8 mouse cellular contexts compared by ENCODE assay signal in genomic region chr11:88098021-88098729, GRCm38 (mm10). TPM values are rescaled to one million over a fixed set of nuclear protein-coding genes. Genes with fewer than 3 reads are reported as not detected.
DNase-seq lines count a peak whose midpoint lies in the region; ATAC-seq and TF ChIP-seq lines count a peak whose summit lies in the region.

Gene Cuedc1 (plus strand): TSS chr11:88098058.

- no peak for TF ChIP-seq POLR2A in bone marrow macrophage, adult 2 months (IDR thresholded peaks at IDR 0.05; ENCODE audit: borderline replicate concordance, low read depth, low read length)

- peak within 1 kb of the TSS; percentile 78 for H3K4me2 ChIP-seq in neural tube, embryonic 13.5 days

- H3K36me3 ChIP-seq in neural tube, embryonic 13.5 days, result no peaks in the 10 kb centered on the region

- peak within 1 kb of the TSS; percentile 97 for H3K27ac ChIP-seq in layer of hippocampus, adult 2 months
- H3K27ac ChIP-seq in bone marrow macrophage, adult 2 months (ENCODE audit: insufficient read depth, low read depth, low read length), result no peak within 1 kb of the TSS
- H3K27ac ChIP-seq in neural tube, embryonic 13.5 days (replicated peaks), result peak within 1 kb of the TSS; percentile 95

- peak within 1 kb of the TSS; percentile 99 for H3K9ac ChIP-seq in neural tube, embryonic 13.5 days

- DNase-seq in layer of hippocampus, adult 2 months (ENCODE audit: low spot score in 2 of 2), result no peak
- no peak for DNase-seq in layer of hippocampus, adult 11-12 months (ENCODE audit: low spot score)
- DNase-seq in heart, adult 8-10 months (ENCODE audit: low spot score), result no peak
- no peak for DNase-seq in left cerebral cortex, adult 8-10 months (ENCODE audit: low spot score in 2 of 2)
- DNase-seq in urinary bladder, adult 18-20 months (ENCODE audit: low spot score in 2 of 2), result no peak

- ATAC-seq in neural tube, embryonic 13.5 days (ENCODE audit: low read depth), result no peak
- no peak for ATAC-seq in erythroid progenitor cell, adult 5-6 weeks (replicated peaks; ENCODE audit: low FRiP score, poor library complexity, severe bottlenecking)

- H3K9me3 ChIP-seq in neural tube, embryonic 13.5 days, result no peaks in the 10 kb centered on the region

- TF ChIP-seq CTCF in layer of hippocampus, adult 2 months (conservative IDR thresholded peaks at IDR 0.05), result no peak
- no peak for TF ChIP-seq CTCF in bone marrow macrophage, adult 2 months (IDR thresholded peaks at IDR 0.05; ENCODE audit: low read depth, low read length)

- WGBS in neural tube, embryonic 13.5 days, result 28% methylated on average over 17 of the region's 17 CpGs

- no peaks in the 10 kb centered on the region for H3K27me3 ChIP-seq in neural tube, embryonic 13.5 days

- H3K4me1 ChIP-seq in bone marrow macrophage, adult 2 months (ENCODE audit: control insufficient read depth, insufficient read depth, low read length), result peaks cover 9% of the 10 kb centered on the region
- peaks cover 45% of the 10 kb centered on the region for H3K4me1 ChIP-seq in neural tube, embryonic 13.5 days (replicated peaks)

- H3K4me3 ChIP-seq in layer of hippocampus, adult 2 months, result peak within 1 kb of the TSS; percentile 77
- H3K4me3 ChIP-seq in bone marrow macrophage, adult 2 months (ENCODE audit: insufficient read depth, low read length), result peak within 1 kb of the TSS; percentile 78
- peak within 1 kb of the TSS; percentile 91 for H3K4me3 ChIP-seq in neural tube, embryonic 13.5 days

RNA-seq across cellular contexts. Expression of gene Cuedc1, which starts in this region (rescaled TPM):
- total RNA-seq in layer of hippocampus, adult 2 months (2021), result 10 to 100 TPM; 31.1 to 35.3 TPM
- polyA plus RNA-seq in bone marrow macrophage, adult 2 months (2012; ENCODE audit: insufficient read depth, insufficient read length, missing spikeins), result 9.7 and 13.1 TPM in 2 replicates
- total RNA-seq in heart, adult 8-10 months (2022), result 10 to 100 TPM; 47.5 to 55.7 (median 51.0) TPM
- total RNA-seq in left cerebral cortex, adult 8-10 months (2022), result 10 to 100 TPM; 28.0 to 31.8 (median 30.9) TPM
- 51.3 and 59.1 TPM in 2 replicates for polyA plus RNA-seq in neural tube, embryonic 13.5 days (2015; fragmentation: Nextera tagmentation; extraction: Ambion mirVana)
- total RNA-seq in erythroid progenitor cell, adult 5-6 weeks (2015; ENCODE audit: low replicate concordance), result 0.84 TPM in 1 of 2 replicates, not detected in the other
- 0.39 TPM in 1 of 2 replicates, not detected in the other for total RNA-seq in erythroid progenitor cell, adult 5-6 weeks (2017; ENCODE audit: low replicate concordance)

Comparison
In these comparisons a context has a peak if more than half of its experiments do, and no peak if none do; other contexts are left out.
1. RNA of gene Cuedc1 (total RNA-seq): 47.5 to 55.7 TPM in heart, adult 8-10 months, 31.1 to 35.3 TPM in layer of hippocampus, adult 2 months and 28.0 to 31.8 TPM in left cerebral cortex, adult 8-10 months; 0.39 to 0.84 TPM in erythroid progenitor cell, adult 5-6 weeks; every median in the first group is over 10 times any median in the second.
2. Peak in every context shown above with its lines, with median percentiles within 50 percentile points of each other: H3K4me3 ChIP-seq.